Mouse (Mus musculus) thymus, adult 2 months (tissue): ENCODE data around the gene Cog8.
A peak's percentile ranks its signal among the peaks of the same experiment; 100 is the strongest.

ENCODE experiments used
- CTCF ChIP-seq: fragments of 200-500 bp; IDR thresholded peaks from 2 replicates; pipeline ENCODE4 v1.5.1; 2012; ENCODE audit warnings: mild to moderate bottlenecking, control low read depth, low read length, moderate library complexity, borderline replicate concordance; ENCODE audit not compliant: control insufficient read depth, poor library complexity, insufficient read depth; ENCODE audit errors: extremely low read depth
- POLR2A ChIP-seq: fragments of 200-500 bp; IDR thresholded peaks from 2 replicates; pipeline ENCODE4 v1.6.1; 2012; ENCODE audit warnings: mild to moderate bottlenecking, low read length, control low read depth, moderate library complexity; ENCODE audit not compliant: control insufficient read depth, poor library complexity, insufficient read depth; ENCODE audit errors: extremely low read depth

GRCm38 (mm10) chr8:107056076-107056972, at the start of gene Cog8, which contains the start of gene Nip7:
- TF ChIP-seq CTCF = peak; percentile 38; the same call in 1 of the 2 replicates
- TF ChIP-seq POLR2A = peak; percentile 89
